Mouse (Mus musculus) testis, adult 2 months (tissue): ENCODE results near the gene Ulk4.

ENCODE experiments used
- CTCF ChIP-seq: fragments of 200-500 bp; IDR thresholded peaks from 2 replicates; pipeline ENCODE4 v1.5.1; 2012; ENCODE audit warnings: low read depth, mild to moderate bottlenecking, inconsistent platforms, low read length, moderate library complexity; ENCODE audit not compliant: control insufficient read depth, insufficient read depth, insufficient replicate concordance
- POLR2A ChIP-seq: fragments of 200-500 bp; IDR thresholded peaks from 2 replicates; pipeline ENCODE4 v1.6.1; 2012; ENCODE audit warnings: low read depth, mild to moderate bottlenecking, inconsistent platforms, low read length, moderate library complexity; ENCODE audit not compliant: control insufficient read depth

DNA sequence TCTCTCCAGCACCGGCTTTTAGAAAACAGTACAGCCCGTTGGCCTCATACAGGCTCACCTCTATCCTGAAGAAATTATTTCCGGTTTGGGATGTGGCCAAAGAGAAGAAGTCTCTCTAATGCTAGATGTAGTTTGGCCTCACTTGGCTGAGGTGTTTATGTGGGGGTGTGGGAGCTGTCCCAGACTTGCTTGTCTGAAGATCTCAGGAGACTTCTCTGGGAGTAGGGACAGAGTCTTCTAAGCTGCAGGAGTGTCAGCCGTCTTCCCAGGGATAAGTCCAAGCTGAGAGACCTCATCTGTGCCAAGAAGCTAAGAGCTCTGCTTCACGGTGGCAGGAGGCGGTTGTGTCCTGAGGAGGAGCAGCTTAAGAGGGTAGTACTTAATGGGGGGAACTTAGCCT lies 26.1 kb upstream of the Ulk4 start:
- TF ChIP-seq CTCF (no peak), POLR2A (no peak)
